Mouse (Mus musculus) G1E (cell line): ENCODE measurements around the gene Ntrk1. TPM values are rescaled to one million over a fixed set of nuclear protein-coding genes. Genes with fewer than 3 reads are reported as not detected.

Experiments used
- ATAC-seq: 2 replicates; pipeline ENCODE4 v1.8.0; 2016; ENCODE audit warnings: mild to moderate bottlenecking; ENCODE audit not compliant: insufficient number of reproducible peaks, poor library complexity, low FRiP score, severe bottlenecking; ENCODE audit errors: extremely low read depth
- DNase-seq: peaks from one replicate; pipeline ENCODE4 v3.0.0; 2012; ENCODE audit warnings: low spot score
- H3K27me3 ChIP-seq: 2 replicates; pipeline ENCODE4 v1.6.1; 2012; ENCODE audit warnings: mild to moderate bottlenecking, low read length, inconsistent platforms; ENCODE audit not compliant: insufficient read depth
- H3K36me3 ChIP-seq: replicated peaks from 2 replicates; pipeline ENCODE3; 2012; ENCODE audit warnings: mild to moderate bottlenecking, inconsistent platforms
- H3K4me1 ChIP-seq: 2 replicates; pipeline ENCODE4 v1.6.1; 2012; ENCODE audit warnings: low read depth, low read length, inconsistent platforms, mixed read lengths; ENCODE audit not compliant: insufficient read depth
- H3K4me3 ChIP-seq: 2 replicates; pipeline ENCODE4 v1.5.1; 2012; ENCODE audit warnings: low read depth, mild to moderate bottlenecking, inconsistent platforms, low read length, moderate library complexity, mixed read lengths
- H3K9me3 ChIP-seq: replicated peaks from 2 replicates; pipeline ENCODE4 v1.6.1; 2012; ENCODE audit warnings: inconsistent platforms
- CTCF ChIP-seq: IDR thresholded peaks from 2 replicates; pipeline ENCODE4 v1.5.1; 2012; ENCODE audit warnings: low read depth, low read length, inconsistent platforms, mixed read lengths
- GATA1 ChIP-seq: IDR thresholded peaks from 2 replicates; pipeline ENCODE4 v1.6.1; 2012; ENCODE audit warnings: borderline replicate concordance, low read length, inconsistent platforms, mixed read lengths
- GATA2 ChIP-seq: IDR thresholded peaks from 2 replicates; pipeline ENCODE4 v1.6.1; 2012; ENCODE audit warnings: low read depth, low read length, inconsistent platforms, borderline replicate concordance
- POLR2AphosphoS5 ChIP-seq: IDR thresholded peaks from 2 replicates; pipeline ENCODE4 v1.6.1; 2012; ENCODE audit warnings: low read depth, low read length, inconsistent platforms; ENCODE audit not compliant: insufficient replicate concordance
- TAL1 ChIP-seq: conservative IDR thresholded peaks from 2 replicates; pipeline ENCODE4 v1.6.1; 2012; ENCODE audit warnings: low read depth, low read length, inconsistent platforms, mixed read lengths
- polyA plus RNA-seq: library from polyadenylated mRNA; stranded (reverse); fragments of >175 nt; gene quantifications from 2 replicates; pipeline ENCODE4 v1.2.3, GENCODE M21; 2012
- total RNA-seq, 2 experiments: library from RNA; stranded (forward) in 1 of 2; stranded (reverse) in 1 of 2; fragments of 200-1000 nt in 1 of 2; fragments of >200 nt in 1 of 2; fragmentation: Nextera tagmentation in 1 of 2; gene quantifications; 2 replicates each; pipeline ENCODE4 v1.2.3; 2014 to 2017

Gene Ntrk1
- total and polyA plus RNA-seq, 3 experiments: not detected

DNA sequence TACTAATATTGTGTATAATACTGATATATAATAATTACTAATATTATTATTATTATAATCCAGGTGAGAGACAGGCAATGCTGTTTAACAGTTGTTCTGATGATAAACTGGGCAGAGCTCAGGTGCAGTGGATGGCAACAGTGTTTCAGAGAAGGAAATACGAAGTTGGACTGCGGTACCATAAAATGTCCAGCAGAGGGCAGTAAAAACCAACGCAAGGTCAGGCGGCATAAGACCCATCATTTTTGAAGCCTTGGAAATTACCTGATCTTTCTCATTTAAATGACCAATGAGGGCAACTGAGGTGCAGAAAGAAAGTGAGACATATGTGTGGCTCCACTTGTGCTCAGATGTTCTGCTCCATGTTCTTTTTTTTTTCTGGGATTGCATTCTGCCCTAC, 24.7 kb downstream of the Ntrk1 start:
- no peak overlapping the region for H3K4me3 ChIP-seq
- peaks cover 46% of the 10 kb centered on the region for H3K27me3 ChIP-seq
- peaks cover 3% of the 10 kb centered on the region for H3K4me1 ChIP-seq
- DNase-seq (peak; percentile 28), ATAC-seq (no peak)
- no peaks in the 10 kb centered on the region for H3K9me3 ChIP-seq
- no peaks in the 10 kb centered on the region for H3K36me3 ChIP-seq
- TF ChIP-seq CTCF: peak; percentile 76
- TF ChIP-seq GATA1: no peak

DNA sequence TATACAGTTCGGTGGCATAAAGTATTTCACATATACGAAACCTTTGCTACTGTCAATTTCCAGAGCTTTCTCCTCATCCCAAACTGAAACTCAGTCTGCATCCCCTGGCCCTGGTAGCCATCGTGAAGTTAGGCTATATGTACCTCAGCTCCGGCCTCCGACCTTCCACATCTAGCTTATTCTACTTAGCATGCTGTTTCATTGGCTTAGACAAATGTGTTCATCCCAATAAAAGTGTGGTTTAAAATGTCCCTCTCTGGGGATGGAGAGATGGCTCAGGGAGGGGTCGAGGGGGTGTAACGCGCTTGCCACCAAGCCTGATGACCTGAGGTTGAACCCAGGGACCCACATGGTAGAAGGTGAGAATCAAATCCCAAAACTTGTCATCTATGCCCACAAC, 25.5 kb downstream of the Ntrk1 start:
- ATAC-seq: no peak
- no peak for DNase-seq
- Histone ChIP-seq H3K27me3 (peaks cover 49% of the 10 kb centered on the region), H3K4me3 (no peak overlapping the region), H3K36me3 (no peaks in the 10 kb centered on the region), H3K4me1 (peaks cover 3% of the 10 kb centered on the region), H3K9me3 (no peaks in the 10 kb centered on the region)
- no peak for TF ChIP-seq POLR2AphosphoS5

DNA sequence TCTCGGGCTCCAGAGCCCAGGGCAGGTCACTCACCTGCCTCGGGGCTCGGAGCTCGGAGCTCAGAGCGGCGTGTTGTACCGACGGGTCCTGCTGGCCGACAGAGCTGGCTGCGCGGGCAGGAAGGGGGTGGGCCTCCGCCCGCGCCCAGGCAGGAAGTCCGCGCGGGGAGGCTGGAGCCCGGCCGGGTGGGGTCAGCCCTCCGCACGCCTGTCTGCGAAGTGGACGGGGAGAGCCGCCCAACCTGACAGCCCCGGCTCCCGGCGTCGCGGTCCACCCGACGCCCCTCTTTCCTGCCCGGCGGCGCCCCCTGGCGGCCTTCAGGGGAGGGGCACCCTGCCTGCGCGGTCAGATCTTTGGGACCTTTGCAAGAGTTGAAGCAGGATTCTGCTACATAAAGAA, 26.1 kb downstream of the Ntrk1 start:
- peaks cover 3% of the 10 kb centered on the region for H3K4me1 ChIP-seq
- TF ChIP-seq CTCF (peak; percentile 64; the same call in 1 of the 2 replicates), GATA1 (no peak)
- no peaks in the 10 kb centered on the region for H3K36me3 ChIP-seq
- H3K4me3 ChIP-seq: peak overlapping the region; percentile 40; the same call in 1 of the 2 replicates
- H3K9me3 ChIP-seq: no peaks in the 10 kb centered on the region
- H3K27me3 ChIP-seq: peaks cover 50% of the 10 kb centered on the region
- DNase-seq: peak; percentile 37
- ATAC-seq: no peak

DNA sequence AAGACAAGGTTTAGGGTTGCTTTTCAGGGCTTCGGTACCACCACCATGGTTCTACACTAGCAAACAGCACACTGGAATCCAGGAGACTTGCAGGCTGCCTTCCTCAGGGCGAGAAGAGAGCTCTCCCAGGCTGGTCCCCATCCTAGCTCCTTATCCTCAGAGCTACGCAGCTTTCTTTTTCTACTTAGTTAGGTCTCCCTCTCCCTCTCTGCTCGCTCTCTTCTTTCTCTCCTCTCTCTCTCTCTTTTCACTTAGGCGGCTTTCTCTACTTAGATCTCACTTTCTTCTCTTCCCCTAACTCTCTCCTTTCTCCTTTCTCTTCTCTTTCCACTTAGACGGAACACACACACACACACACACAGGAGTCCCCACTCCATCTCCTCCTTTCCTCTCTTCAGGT, 26.5 kb downstream of the Ntrk1 start:
- Histone ChIP-seq H3K4me3 (no peak overlapping the region), H3K27me3 (peaks cover 50% of the 10 kb centered on the region), H3K36me3 (no peaks in the 10 kb centered on the region), H3K9me3 (no peaks in the 10 kb centered on the region), H3K4me1 (peaks cover 3% of the 10 kb centered on the region)
- ATAC-seq (no peak), DNase-seq (no peak)
- TF ChIP-seq TAL1 (no peak), CTCF (no peak), GATA2 (no peak), POLR2AphosphoS5 (no peak), GATA1 (no peak)

DNA sequence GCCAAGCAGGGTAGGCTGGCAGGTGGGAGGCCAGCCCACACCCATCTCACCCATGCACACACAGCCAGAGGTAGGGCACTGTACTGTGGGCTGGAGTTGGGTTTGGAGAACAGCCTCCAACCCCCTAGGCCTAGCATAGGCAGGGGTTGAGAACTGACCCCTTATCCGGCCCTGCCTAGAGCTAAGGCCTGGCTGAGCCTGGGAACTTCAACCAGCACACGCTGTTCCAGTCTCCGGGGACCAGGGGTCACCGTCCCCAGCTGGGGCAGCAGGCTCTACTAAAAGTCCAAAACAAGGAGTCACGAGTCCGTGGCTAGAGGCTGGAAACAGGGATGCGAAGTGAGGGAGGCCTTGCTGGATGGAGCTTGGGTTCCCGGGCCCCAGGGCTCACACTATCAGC, 27.2 kb downstream of the Ntrk1 start:
- TF ChIP-seq GATA1: no peak
- TF ChIP-seq GATA2: no peak
- TF ChIP-seq TAL1: no peak
- ATAC-seq (no peak), DNase-seq (no peak)
- Histone ChIP-seq H3K9me3 (no peaks in the 10 kb centered on the region), H3K27me3 (peaks cover 49% of the 10 kb centered on the region), H3K36me3 (no peaks in the 10 kb centered on the region), H3K4me3 (no peak overlapping the region), H3K4me1 (peaks cover 3% of the 10 kb centered on the region)

DNA sequence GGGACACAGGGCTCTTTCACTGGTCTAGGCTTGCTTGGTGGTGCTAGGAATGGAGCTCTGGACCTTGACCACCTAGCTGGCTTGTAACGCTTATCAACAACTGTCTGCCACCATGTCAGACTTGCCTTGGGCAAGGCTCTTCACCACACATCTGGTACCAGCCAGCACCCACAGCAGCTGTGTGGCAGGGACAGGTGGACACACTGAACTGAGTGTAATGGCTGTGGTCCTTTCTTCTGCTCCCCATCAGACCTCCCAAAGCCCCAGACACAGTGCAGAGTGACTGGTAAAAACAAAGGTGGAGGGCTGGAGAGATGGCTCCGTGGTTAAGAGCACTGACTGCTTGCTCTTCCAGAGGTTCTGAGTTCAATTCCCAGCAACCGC, 28.7 kb downstream of the Ntrk1 start:
- peaks cover 36% of the 10 kb centered on the region for H3K27me3 ChIP-seq
- ATAC-seq: no peak
- TF ChIP-seq CTCF: no peak
- no peak for TF ChIP-seq TAL1
- TF ChIP-seq POLR2AphosphoS5: no peak
- no peak for TF ChIP-seq GATA2
- no peak for TF ChIP-seq GATA1
- H3K4me1 ChIP-seq: peaks cover 3% of the 10 kb centered on the region
- no peak for DNase-seq
- no peaks in the 10 kb centered on the region for H3K9me3 ChIP-seq
- no peak overlapping the region for H3K4me3 ChIP-seq
- no peaks in the 10 kb centered on the region for H3K36me3 ChIP-seq

DNA sequence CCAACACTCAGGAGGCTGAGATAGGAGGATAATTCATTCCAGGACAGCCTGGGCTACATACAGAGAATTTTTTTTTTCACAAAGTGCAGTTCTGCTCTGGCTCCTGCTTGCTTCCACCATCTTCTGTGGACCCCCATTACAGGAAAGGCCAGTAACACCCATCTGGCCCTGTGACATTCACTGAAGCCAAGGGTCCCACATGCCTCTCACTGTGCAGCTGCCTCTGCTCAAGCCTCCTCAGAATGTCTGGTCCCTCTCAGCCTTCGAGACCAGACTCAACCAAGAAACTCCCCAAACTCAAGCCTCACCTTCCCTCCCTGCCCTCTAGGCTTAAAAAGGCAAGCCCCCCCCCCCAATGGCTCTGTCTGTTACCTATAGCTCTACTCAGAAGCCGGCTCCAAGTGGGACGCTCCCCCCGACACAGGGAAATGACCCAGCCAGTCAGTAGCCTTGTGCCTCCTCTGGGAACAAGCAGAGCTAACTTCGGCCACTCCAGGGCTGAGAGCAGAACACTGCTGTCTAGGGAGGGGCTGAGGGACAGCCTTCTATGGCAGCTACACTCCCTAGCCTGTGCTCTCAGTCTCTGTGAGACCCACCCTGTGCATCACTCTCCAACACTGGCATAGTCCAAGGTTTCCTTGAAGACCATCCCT, 29.2 kb downstream of the Ntrk1 start:
- no peak overlapping the region for H3K4me3 ChIP-seq
- DNase-seq (no peak), ATAC-seq (no peak)
- TF ChIP-seq TAL1 (no peak), GATA1 (no peak), GATA2 (no peak), POLR2AphosphoS5 (no peak), CTCF (no peak)
- peaks cover 3% of the 10 kb centered on the region; the same call in 1 of the 2 replicates for H3K4me1 ChIP-seq
- no peaks in the 10 kb centered on the region for H3K9me3 ChIP-seq
- H3K36me3 ChIP-seq: no peaks in the 10 kb centered on the region
- peaks cover 34% of the 10 kb centered on the region for H3K27me3 ChIP-seq
